Mouse (Mus musculus): Measurements from ENCODE around the gene Adgrf5.

DNA sequence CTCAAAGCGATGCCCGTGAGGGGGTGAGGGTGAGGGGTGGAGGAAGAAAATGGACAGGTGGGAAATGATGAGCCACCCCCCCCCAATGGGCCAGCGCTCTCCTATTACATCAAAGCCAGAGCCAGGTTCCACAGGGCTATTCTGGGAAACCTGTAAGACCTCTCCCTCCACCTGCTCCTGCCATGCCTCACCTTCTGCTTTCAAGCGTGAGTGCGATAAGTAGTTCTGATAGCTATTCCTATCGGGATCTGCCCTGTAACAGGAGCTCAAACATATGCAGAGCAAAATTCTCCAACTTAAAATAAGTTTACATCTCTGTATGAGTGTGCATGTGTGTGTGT is 144.3 kb downstream of the Adgrf5 start:
- TF ChIP-seq CTCF (IDR thresholded peaks at IDR 0.05; ENCODE audit: borderline replicate concordance, insufficient read depth, low read depth, low read length) (no peak), POLR2A (IDR thresholded peaks at IDR 0.05; ENCODE audit: borderline replicate concordance, insufficient read depth, low read length) (no peak)

All from cerebellum, adult 2 months (tissue).